Mouse (Mus musculus) heart, postnatal 0 days (tissue): Measurements from ENCODE around the gene Ifitm2. TPM values are rescaled to one million over a fixed set of nuclear protein-coding genes. Genes with fewer than 3 reads are reported as not detected.

Experiments
- ATAC-seq: fragments of 200-750 bp; cut with Nextera tagmentation; 2 replicates; pipeline ENCODE4 v1.8.0; 2017; ENCODE audit warnings: low read depth, moderate number of reproducible peaks, moderate library complexity; ENCODE audit not compliant: insufficient read depth
- DNase-seq: peaks from one replicate; pipeline ENCODE4 v3.0.0-alpha.2; 2016; ENCODE audit warnings: low spot score
- H3K27ac ChIP-seq: fragments of 300-500 bp; sonication (generic); 2 replicates; pipeline ENCODE4 v1.5.1; 2014; ENCODE audit warnings: low read depth, mild to moderate bottlenecking
- H3K27me3 ChIP-seq: fragments of 300-500 bp; sonication (generic); 2 replicates; pipeline ENCODE4 v1.6.1; 2014; ENCODE audit warnings: low read length, mixed read lengths; ENCODE audit not compliant: control insufficient read depth, insufficient read depth
- H3K36me3 ChIP-seq: fragments of 300-500 bp; sonication (generic); replicated peaks from 2 replicates; pipeline ENCODE4 v1.6.1; 2014; ENCODE audit warnings: low read length, mixed read lengths; ENCODE audit not compliant: control insufficient read depth, insufficient read depth
- H3K4me1 ChIP-seq: fragments of 300-500 bp; sonication (generic); 2 replicates; pipeline ENCODE4 v1.6.1; 2014; ENCODE audit warnings: antibody characterized with exemption; ENCODE audit not compliant: control insufficient read depth, insufficient read depth
- H3K4me2 ChIP-seq: fragments of 300-500 bp; sonication (generic); 2 replicates; pipeline ENCODE4 v1.6.1; 2014; ENCODE audit warnings: low read depth, mild to moderate bottlenecking, low read length, moderate library complexity
- H3K4me3 ChIP-seq: fragments of 300-500 bp; sonication (generic); 2 replicates; pipeline ENCODE4 v1.5.1; 2014; ENCODE audit warnings: low read depth, low read length
- H3K9ac ChIP-seq: fragments of 300-500 bp; sonication (generic); replicated peaks from 2 replicates; pipeline ENCODE4 v1.6.1; 2014; ENCODE audit warnings: low read depth, low read length, mixed read lengths
- H3K9me3 ChIP-seq: fragments of 300-500 bp; sonication (generic); replicated peaks from 2 replicates; pipeline ENCODE4 v1.6.1; 2016; ENCODE audit warnings: low read length; ENCODE audit not compliant: control insufficient read depth
- CTCF ChIP-seq: IDR thresholded peaks from 2 replicates; pipeline ENCODE4 v1.5.1; 2016; ENCODE audit warnings: antibody characterized with exemption, control low read depth, low read depth
- EP300 ChIP-seq: IDR thresholded peaks from 2 replicates; pipeline ENCODE4 v1.6.1; 2016; ENCODE audit warnings: antibody characterized with exemption, low read depth
- WGBS: fragments of 180-500 bp; shearing (Covaris S2); extraction: QIAGEN DNeasy Blood & Tissue Kit; methylation state at CpG from one replicate; pipeline ENCODE4 v1.1.7; 2014; 5-methylcytosine and 5-hydroxymethylcytosine counted together
- polyA plus RNA-seq: library from polyadenylated mRNA; unstranded; fragments of >200 nt; fragmentation: Nextera tagmentation; extraction: Ambion mirVana; gene quantifications from 2 replicates; pipeline ENCODE4 v1.2.1, GENCODE M21; 2015
- total RNA-seq: library from RNA; depleted of rRNA; stranded (reverse); fragments of >200 nt; gene quantifications from 2 replicates; pipeline ENCODE4 v1.2.3, GENCODE M21; 2014; ENCODE audit warnings: low replicate concordance

The Ifitm2 gene
- total and polyA plus RNA-seq, 2 experiments from 2014 or later, result 172 to 516 TPM

GRCm38 (mm10) chr7:140919911-140920310 lies 35.9 kb downstream of the Ifitm2 start:
- DNase-seq, result no peak
- Histone ChIP-seq H3K4me3 (no peak overlapping the region), H3K9me3 (no peaks in the 10 kb centered on the region), H3K4me1 (no peaks in the 10 kb centered on the region), H3K9ac (no peak overlapping the region), H3K27me3 (peaks cover 67% of the 10 kb centered on the region), H3K27ac (no peak overlapping the region), H3K36me3 (no peaks in the 10 kb centered on the region), H3K4me2 (no peak overlapping the region)
- no peak for ATAC-seq
- 34% methylated on average over 4 of the region's 4 CpGs for WGBS
- no peak for TF ChIP-seq CTCF
- TF ChIP-seq EP300, result no peak

GRCm38 (mm10) chr7:140914031-140914690 lies 41.6 kb downstream of the Ifitm2 start:
- no peak for TF ChIP-seq CTCF
- TF ChIP-seq EP300, result no peak
- Histone ChIP-seq H3K4me1 (no peaks in the 10 kb centered on the region), H3K27me3 (peaks cover 12% of the 10 kb centered on the region; the same call in 1 of the 2 replicates), H3K9me3 (no peaks in the 10 kb centered on the region), H3K27ac (no peak overlapping the region), H3K4me3 (no peak overlapping the region), H3K36me3 (no peaks in the 10 kb centered on the region), H3K4me2 (no peak overlapping the region), H3K9ac (no peak overlapping the region)
- ATAC-seq (no peak), DNase-seq (no peak)
- WGBS, result 83% methylated on average over 8 of the region's 8 CpGs

GRCm38 (mm10) chr7:140912846-140913482 lies 42.8 kb downstream of the Ifitm2 start:
- Histone ChIP-seq H3K9me3 (no peaks in the 10 kb centered on the region), H3K4me1 (no peaks in the 10 kb centered on the region), H3K36me3 (no peaks in the 10 kb centered on the region), H3K4me3 (no peak overlapping the region), H3K27me3 (0 out of 2 replicates have a peak, but pooled peaks cover 6% of the 10 kb centered on the region), H3K27ac (no peak overlapping the region), H3K9ac (no peak overlapping the region), H3K4me2 (no peak overlapping the region)
- TF ChIP-seq CTCF, result no peak
- no peak for TF ChIP-seq EP300
- ATAC-seq (no peak), DNase-seq (no peak)
- WGBS, result 80% methylated on average over 5 of the region's 5 CpGs

GRCm38 (mm10) chr7:140912293-140912692 lies 43.5 kb downstream of the Ifitm2 start:
- no peaks in the 10 kb centered on the region for H3K4me1 ChIP-seq
- H3K27me3 ChIP-seq, result no peaks in the 10 kb centered on the region
- ATAC-seq (no peak), DNase-seq (no peak)
- H3K27ac ChIP-seq, result no peak overlapping the region
- no peaks in the 10 kb centered on the region for H3K36me3 ChIP-seq
- H3K9ac ChIP-seq, result no peak overlapping the region
- no peak overlapping the region for H3K4me2 ChIP-seq
- TF ChIP-seq EP300 (no peak), CTCF (no peak)
- H3K9me3 ChIP-seq, result no peaks in the 10 kb centered on the region
- WGBS, result 41% methylated on average over 3 of the region's 3 CpGs
- no peak overlapping the region for H3K4me3 ChIP-seq

GRCm38 (mm10) chr7:140908634-140909107 lies 47.1 kb downstream of the Ifitm2 start:
- Histone ChIP-seq H3K36me3 (no peaks in the 10 kb centered on the region), H3K27me3 (no peaks in the 10 kb centered on the region), H3K4me2 (peak overlapping the region; percentile 72), H3K27ac (no peak overlapping the region), H3K4me3 (peak overlapping the region; percentile 40), H3K9me3 (no peaks in the 10 kb centered on the region), H3K4me1 (no peaks in the 10 kb centered on the region), H3K9ac (no peak overlapping the region; the same call in 1 of the 2 replicates)
- ATAC-seq (peak; percentile 71), DNase-seq (peak; percentile 86)
- 1% methylated on average over 19 of the region's 19 CpGs for WGBS
- TF ChIP-seq CTCF, result peak; percentile 87
- TF ChIP-seq EP300, result no peak
